Mouse (Mus musculus) bone marrow macrophage, adult 2 months (primary cell): ENCODE results near the gene Gdf7. TPM values are rescaled to one million over a fixed set of nuclear protein-coding genes. Genes with fewer than 3 reads are reported as not detected.

Source experiments
- H3K27ac ChIP-seq: 2 replicates; pipeline ENCODE4 v1.5.1; 2012; ENCODE audit warnings: low read depth, low read length; ENCODE audit not compliant: insufficient read depth
- H3K4me1 ChIP-seq: 2 replicates; pipeline ENCODE4 v1.6.1; 2012; ENCODE audit warnings: low read length; ENCODE audit not compliant: control insufficient read depth, insufficient read depth
- H3K4me3 ChIP-seq: 2 replicates; pipeline ENCODE4 v1.5.1; 2012; ENCODE audit warnings: mild to moderate bottlenecking, low read length, moderate library complexity; ENCODE audit not compliant: insufficient read depth
- CTCF ChIP-seq: IDR thresholded peaks from 2 replicates; pipeline ENCODE4 v1.5.1; 2012; ENCODE audit warnings: low read depth, mild to moderate bottlenecking, low read length, moderate library complexity
- POLR2A ChIP-seq: IDR thresholded peaks from 2 replicates; pipeline ENCODE4 v1.6.1; 2012; ENCODE audit warnings: mild to moderate bottlenecking, low read depth, low read length, borderline replicate concordance
- polyA plus RNA-seq: library from polyadenylated mRNA; stranded (reverse); fragments of >200 nt; gene quantifications from 2 replicates; pipeline ENCODE4 v1.2.4, GENCODE M21; 2012; ENCODE audit not compliant: missing spikeins, insufficient read depth, insufficient read length

The Gdf7 gene
- polyA plus RNA-seq, 1 experiment = not detected

DNA sequence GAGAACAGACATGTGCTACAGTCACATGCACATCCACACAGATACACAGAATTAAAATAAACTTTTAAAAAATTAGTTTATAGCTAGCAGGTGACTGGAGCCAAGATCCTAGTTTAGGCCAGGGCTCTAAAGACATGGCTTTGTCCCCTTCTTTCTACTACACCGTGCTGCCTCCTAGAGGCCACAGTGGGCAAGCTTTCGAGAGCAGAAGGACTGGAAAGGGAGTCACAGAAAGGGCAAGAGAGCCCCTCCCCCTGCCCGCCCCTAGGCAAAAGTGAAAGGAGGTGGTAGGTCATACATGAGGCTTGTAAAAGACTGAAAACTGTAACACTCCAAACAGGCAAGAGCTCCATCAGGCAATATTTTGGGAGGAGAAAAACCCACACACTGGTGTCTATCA, 13.8 kb downstream of the Gdf7 start:
- Histone ChIP-seq H3K27ac (no peak overlapping the region), H3K4me1 (no peaks in the 10 kb centered on the region), H3K4me3 (no peak overlapping the region)
- TF ChIP-seq POLR2A (no peak), CTCF (no peak)

DNA sequence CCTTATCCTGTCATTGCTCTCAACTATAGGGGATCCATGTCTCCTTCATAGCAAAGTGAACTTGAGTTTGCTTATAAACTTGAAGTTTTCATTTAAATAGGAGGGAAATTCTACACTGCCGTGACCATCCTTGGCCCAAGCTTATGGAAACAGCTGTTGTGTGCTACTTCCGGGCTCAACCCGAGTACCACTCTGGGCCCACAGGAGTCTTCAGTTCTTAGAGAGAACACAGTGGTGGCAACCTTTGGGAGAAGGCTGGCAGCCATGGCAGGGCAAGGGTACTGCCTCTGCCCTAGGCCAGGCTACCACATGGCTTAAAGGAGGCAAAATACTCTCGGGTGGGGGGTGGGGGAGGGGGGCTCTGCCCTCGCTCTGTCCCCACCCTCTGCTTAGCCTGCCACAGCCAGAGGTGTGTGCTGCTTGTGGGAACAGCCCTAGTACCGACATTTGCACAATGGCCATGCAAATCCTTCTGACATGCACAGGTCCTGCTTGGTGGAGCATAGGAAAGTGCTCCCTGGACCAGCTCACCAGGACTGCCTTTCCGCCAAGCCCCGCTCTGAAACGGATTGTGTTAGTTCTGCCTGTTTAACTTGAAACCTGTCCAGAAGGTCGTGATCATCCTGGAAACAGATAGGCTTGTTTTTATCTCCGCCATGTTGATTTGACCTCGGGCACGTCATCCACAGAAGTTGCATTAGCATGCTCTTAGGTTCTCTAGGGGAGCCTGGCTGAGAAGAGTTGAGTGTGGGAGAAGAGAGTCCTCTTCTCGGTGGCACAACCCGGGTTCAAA, 20.3 kb downstream of the Gdf7 start:
- H3K4me1 ChIP-seq = no peaks in the 10 kb centered on the region
- TF ChIP-seq CTCF (no peak), POLR2A (no peak)
- H3K27ac ChIP-seq = no peak overlapping the region
- H3K4me3 ChIP-seq = no peak overlapping the region

DNA sequence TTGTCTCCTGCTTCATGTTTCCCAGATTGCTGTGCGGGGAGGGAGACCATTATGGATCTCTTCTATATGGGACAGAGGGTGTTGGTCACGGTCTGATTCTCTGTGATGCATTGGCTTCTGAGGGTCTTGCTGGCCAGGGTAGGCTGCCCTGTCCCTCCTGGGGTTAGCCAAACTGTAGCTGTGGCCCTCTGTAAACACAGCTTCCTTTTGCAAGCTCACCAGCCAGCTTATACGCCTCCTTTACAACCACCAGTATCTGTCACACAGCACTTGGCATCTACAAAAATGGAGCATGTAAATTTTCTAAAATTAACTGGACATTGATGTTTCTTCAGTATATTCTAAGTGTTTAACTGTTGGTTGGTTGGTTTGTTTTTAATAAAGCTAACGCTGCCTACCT, 26.3 kb downstream of the Gdf7 start:
- Histone ChIP-seq H3K27ac (no peak overlapping the region), H3K4me3 (no peak overlapping the region), H3K4me1 (no peaks in the 10 kb centered on the region)
- no peak for TF ChIP-seq POLR2A
- no peak for TF ChIP-seq CTCF

DNA sequence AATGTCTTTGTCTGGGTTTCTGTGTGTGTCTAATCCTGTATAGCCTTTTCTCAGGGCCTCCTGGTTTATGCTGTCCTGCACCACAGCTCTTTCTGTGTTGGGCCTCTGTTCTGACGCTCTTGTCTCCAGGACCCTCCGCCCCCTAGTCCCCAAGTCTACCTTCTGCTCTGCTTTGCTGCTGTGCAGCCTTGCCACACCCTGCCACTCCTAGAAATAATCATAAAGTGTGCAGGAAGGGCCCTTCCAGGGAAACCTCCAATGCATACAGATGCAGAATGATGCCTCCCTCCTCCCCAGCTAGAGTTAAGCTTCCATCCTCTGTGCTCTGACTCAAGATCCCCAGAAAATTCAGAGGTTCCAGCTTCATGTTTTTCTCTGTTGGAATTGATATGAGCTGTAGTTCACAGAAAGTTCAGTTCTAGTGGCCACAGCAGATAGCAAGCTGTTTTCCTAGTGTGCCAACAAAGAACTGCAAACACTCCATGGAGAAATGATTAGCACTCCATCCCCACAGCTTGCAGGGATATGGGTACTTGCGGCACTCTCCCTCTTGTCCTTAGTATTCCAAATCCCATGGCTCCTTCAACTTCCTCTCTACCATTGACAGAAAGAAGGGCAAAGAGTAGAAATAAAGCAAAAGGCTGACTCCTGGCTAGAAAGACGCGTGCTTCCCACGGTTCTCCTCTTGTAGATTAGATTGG, 28.1 kb downstream of the Gdf7 start:
- H3K4me1 ChIP-seq = no peaks in the 10 kb centered on the region
- H3K27ac ChIP-seq = no peak overlapping the region
- TF ChIP-seq CTCF (no peak), POLR2A (no peak)
- no peak overlapping the region for H3K4me3 ChIP-seq

DNA sequence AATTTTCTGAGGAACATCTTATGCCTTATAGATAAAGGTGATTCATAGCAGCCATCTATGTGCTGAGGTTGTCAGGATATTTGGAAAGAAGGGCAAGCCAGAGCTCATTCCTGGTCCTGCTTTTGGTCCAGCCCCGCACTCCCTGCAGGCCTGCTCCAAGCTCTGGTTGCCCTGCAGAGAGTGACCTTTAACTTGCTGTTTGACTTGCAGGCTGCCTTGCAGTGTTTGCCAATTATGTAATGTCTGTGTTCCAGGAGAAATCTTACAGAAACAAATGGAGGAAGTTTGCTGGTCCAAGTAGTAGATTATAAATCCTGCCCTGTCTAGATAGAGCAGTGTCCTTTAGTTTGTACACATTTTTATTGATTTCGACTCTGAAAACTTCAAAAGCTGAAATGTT, 30.3 kb downstream of the Gdf7 start:
- no peak overlapping the region for H3K27ac ChIP-seq
- TF ChIP-seq POLR2A = no peak
- no peak for TF ChIP-seq CTCF
- H3K4me3 ChIP-seq = no peak overlapping the region
- no peaks in the 10 kb centered on the region for H3K4me1 ChIP-seq

DNA sequence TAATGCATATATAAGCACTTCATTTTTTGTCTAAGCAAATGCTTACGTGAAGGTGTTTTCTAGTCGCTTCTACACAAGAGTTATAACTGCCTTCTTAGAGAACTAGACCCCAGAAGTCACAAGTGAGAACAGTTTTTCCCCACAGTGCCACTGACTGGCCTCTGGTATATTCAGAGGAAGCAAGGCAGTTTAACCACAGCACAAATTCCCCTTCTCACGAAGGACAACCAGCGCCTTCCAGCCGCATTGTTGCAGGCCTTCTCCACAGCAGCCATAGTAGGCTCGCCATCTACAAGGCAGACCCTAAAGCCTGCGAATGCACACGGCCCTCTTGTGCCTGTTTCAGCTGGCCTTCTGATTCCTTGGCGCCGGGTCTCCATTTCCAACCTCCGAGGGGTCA, 32.1 kb downstream of the Gdf7 start:
- H3K4me3 ChIP-seq = no peak overlapping the region
- no peaks in the 10 kb centered on the region for H3K4me1 ChIP-seq
- TF ChIP-seq POLR2A (no peak), CTCF (no peak)
- H3K27ac ChIP-seq = no peak overlapping the region

DNA sequence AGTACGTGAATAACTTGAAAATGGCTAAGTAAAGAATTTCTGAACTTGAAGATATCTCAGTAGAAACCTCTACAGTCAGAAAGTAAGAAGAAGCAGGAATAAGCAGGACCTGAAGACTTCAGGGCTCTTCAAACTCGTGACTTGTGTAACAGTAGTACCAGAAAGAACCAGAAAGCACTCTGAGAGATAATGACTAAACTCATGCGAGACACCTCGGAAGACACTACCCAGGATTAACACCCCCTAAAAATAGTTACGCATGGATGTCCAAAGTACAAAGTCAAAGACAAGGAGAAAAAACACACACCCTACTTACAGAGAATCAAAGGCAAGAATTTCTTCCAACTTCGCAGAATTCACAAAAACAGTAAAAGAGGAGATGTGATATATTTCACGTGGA, 35.4 kb downstream of the Gdf7 start:
- TF ChIP-seq POLR2A = no peak
- no peak for TF ChIP-seq CTCF
- no peak overlapping the region for H3K27ac ChIP-seq
- H3K4me1 ChIP-seq = no peaks in the 10 kb centered on the region
- no peak overlapping the region for H3K4me3 ChIP-seq

DNA sequence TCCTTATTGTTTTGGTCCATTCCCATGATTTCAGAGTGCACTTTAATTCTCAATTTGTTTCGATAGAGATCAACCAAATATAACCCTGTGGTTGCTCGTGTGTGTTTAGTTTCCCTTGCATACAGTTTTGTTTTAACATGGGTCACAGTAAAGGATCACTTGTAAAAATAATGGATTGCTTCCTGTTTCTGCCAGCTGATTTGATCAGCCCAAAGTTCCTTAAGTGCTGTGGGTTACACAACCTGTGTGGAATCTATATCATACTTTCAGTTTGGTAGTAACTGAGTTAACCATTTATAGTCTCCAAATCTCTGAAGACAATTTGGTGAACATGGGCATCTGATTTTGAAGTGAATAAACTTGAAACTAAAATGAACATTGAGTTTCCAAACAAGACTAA, 41.5 kb downstream of the Gdf7 start:
- TF ChIP-seq POLR2A = no peak
- TF ChIP-seq CTCF = no peak
- peaks cover 25% of the 10 kb centered on the region for H3K4me1 ChIP-seq

More for the DNA sequence above, 41.5 kb downstream of the Gdf7 start:
- Histone ChIP-seq H3K27ac (peak overlapping the region; percentile 58), H3K4me3 (no peak overlapping the region)

Other genes starting within 250 kb of the Gdf7 start
- 47.2 and 47.9 TPM in 2 replicates for gene Ldah, start 93.8 kb downstream of the Gdf7 start, polyA plus RNA-seq
- 29.8 and 33.4 TPM in 2 replicates for gene Hs1bp3, start 11.5 kb upstream of the Gdf7 start, polyA plus RNA-seq
- gene Rhob, start 198.1 kb upstream of the Gdf7 start, polyA plus RNA-seq = 50.1 and 50.3 TPM in 2 replicates